Mouse (Mus musculus) regulatory T cell (primary cell): ENCODE data around the gene Zfp473.
"Not testable (repeated sequence)": the region's sequence is repeated elsewhere in the genome, so short reads cannot be mapped to it uniquely, and the experiment has no call there.

Experiments
- in situ Hi-C: fragments of 300-600 bp; cut with MboI, MseI; formaldehyde crosslinking; loops from one replicate; pipeline ENCODE4 v1.15.1; 2025; ENCODE audit warnings: high pct_unique_total_duplicates

Zfp473 gene

DNA sequence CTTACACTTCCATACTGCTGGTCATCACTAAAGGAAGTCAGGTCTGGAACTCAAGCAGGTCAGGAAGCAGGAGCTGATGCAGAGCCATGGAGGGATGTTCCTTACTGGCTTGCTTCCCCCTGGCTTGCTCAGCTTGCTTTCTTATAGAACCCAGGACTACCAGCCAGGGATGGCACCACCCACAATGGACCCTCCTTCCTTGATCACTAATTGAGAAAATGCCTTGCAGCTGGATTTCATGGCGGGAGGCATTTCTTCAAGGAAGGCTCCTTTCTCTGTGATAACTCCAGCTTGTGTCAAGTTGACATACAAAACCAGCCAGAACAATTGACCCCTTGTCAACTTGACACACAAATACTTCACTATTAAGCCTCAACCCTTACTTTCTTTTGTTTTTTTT is at the start of gene Zfp473:
Gene Zfp473, minus strand, starts transcription at position 101 of the 400 bp plus-strand sequence.
- in situ Hi-C loops, result not testable (repeated sequence)

DNA sequence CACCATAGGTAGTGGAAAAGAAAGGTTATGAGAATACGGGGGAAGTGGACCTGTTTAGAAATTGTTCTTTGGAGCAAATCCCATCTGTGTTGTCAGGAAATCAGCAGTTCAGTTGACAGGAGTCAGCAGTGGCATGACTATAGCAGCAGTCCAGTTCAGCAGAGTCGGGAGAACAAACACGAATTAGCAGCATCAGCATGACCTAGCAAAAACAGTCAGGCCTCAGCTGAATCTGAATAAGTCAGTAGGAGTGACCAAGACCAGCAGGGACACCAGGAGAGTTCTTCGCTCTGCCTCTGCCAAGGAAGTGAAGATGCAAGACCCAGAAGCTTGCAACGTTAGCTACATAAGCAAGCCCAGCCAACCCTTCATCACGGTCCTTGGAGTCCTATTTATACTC is 41.9 kb upstream of the Zfp473 start:
- in situ Hi-C loops, result loop anchor here (5.0 kb wide), 1 partner anchor 1380 kb away; no protein-coding TSS in a partner anchor

DNA sequence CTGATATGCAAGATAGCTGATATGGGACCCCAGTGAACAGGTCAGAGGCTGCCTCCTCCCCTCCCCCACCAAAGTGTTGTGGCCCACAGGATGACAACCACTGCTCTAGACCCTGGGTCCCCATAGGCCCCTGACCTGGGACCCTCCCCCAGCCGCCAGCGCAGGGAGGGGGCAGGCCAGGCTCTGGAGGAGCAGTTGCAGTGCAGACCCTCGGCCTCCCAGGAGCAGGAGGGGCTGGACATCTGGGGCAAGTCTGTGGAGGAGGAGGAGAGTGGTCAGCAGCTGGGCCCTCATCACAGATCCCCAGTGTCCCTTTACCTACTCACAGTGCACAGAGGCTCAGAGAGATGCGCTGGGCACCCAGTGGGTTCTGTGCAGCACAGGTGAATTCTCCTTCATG is 39.2 kb upstream of the Zfp473 start:
- in situ Hi-C loops, result loop anchor here (5.0 kb wide), 1 partner anchor 1378 kb away; no protein-coding TSS in a partner anchor

DNA sequence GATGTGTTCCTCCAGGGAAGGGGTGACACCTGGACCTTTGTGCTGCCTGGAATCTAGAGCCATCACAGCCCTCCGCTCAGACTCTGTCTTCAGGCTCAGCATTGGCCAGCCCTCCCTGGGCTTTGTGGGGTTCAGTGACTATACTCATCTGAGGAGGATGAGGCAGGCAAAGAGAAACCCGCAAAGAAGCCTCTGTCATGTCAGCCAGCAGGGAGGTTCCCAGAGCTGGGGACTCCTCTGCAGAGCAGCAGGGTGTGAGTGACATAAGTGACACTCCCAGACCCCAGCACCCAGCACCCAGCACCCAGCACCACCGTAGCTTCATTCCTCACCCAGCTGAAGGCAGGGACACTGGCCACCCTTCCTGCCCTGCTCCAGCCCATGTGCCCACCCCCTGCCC is 38.7 kb upstream of the Zfp473 start:
- in situ Hi-C loops, result loop anchor here (5.0 kb wide), 1 partner anchor 77 kb away; no protein-coding TSS in a partner anchor

DNA sequence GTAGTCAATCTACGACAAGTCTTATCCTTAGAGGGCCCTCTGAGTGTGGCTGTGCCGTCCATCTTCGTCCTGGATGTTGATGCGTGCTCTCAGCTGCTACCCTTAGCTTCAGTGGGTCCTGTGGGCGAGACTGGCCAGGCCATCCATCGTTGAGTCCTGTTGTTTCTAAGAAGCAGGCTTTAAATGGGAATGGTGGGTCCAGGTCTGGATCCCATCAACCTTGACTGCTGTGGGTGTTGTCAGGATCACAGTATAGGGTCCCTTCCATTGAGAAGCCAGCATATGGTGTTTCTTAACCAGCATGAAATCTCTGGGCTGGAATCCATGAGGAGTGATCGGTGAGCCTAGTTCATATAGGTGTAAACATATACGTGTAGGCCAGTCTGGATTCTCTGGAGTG is 29.3 kb upstream of the Zfp473 start:
- in situ Hi-C loops, result no loop called here

DNA sequence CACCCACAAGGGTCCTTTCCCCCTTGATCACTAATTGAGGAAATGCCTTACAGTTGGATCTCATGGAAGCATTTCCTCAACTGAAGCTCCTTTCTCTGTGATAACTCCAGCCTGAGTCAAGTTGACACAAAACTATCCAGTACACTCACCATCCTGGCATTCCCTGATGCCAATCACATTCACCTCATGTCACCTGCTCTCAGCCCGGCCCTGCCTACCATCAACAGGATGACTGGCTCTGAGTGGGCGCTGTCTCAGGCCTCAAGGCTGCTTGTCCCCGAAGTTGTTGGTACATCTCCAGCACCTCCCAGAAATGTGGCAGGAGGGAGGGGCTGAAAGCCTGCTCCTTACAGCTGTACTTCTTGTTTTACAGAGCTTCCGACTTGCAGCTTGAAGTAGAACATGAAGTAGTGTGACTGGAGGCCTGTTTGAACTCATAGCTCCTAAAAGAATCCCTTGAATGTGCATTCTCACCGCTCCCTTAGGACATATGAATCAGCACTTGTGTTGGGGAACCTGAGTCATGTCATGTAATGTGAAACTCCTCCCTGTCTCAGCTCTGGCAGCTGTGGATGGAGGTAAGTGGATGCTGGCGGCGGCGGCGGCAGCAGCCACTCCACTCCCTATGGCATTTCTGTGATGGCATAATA is 26.1 kb upstream of the Zfp473 start:
- in situ Hi-C loops, result no loop called here

DNA sequence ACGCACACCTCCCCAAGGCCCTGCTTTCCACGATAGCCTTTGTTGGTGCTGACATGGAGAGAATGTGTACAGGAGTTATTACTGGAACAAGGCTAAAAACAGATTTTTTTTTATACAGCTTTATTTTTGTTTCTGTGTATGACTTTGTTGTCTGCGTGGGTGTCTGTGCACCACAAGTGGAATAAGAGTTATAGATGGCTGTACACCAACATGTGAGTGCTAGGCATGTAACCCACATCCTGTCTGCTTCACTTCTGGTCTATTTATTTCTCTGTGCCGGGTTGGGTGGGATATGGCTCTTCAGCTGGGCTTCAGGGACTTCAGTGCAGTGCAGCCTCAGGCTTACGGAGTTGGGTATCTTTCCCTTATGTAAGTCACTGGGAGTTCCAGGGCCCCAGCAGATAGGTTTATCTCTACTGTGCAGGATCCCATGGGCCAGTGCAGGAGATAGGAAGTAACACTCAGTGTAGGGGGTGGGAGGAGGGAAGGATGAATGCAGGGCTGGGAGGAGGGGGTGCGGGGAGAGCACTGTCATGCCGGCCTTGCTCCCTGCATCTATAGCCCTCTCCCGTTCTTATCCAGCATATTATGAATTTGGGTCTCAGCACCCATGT is 21.8 kb upstream of the Zfp473 start:
- in situ Hi-C loops, result no loop called here

DNA sequence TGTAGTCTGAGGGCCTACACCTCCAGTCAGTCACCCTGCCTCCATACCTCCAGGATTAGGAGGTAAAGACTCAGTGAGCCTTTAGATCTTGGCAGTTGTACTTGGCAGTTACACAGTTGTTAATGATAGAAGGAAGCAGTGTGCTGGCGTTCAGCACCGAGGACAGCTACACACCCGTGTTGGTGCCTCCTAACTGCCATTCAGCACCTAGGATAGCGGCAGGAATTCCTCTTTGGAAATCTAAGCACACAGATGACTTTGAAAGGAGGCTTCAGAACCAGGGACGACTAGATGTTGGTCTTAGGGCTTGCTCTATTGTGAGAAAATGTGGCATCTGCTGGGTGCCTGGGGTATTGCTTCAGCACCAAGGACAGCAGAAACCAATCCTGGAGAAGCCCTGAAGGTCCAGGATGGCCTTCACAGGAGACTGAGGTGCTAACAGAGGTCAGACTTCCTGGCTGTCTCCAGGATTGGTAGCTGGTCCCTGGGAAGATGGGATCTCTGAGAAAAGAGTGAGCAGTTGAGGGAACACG is 19.3 kb upstream of the Zfp473 start:
- in situ Hi-C loops, result no loop called here

DNA sequence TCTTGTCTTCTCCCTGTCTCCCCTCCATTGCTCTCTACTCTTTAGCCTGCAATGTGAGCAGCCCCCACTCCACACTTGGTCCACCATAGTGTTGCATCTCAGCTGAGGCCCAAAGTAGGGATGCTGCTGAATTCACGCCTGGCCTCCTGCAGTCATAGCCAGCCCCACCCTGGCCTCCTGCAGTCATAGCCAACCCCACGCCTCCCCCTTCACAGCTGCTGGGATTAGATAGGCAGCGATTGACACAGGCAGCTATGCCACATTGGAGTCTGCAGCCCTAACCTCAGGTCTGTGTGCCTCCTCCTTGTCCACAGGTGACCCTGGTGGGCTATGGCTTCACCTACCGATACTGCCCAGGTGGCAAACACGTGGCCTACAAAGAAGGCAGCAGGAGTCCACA is 17.3 kb upstream of the Zfp473 start:
- in situ Hi-C loops, result loop anchor here (5.0 kb wide), 1 partner anchor 39 kb away; no protein-coding TSS in a partner anchor

DNA sequence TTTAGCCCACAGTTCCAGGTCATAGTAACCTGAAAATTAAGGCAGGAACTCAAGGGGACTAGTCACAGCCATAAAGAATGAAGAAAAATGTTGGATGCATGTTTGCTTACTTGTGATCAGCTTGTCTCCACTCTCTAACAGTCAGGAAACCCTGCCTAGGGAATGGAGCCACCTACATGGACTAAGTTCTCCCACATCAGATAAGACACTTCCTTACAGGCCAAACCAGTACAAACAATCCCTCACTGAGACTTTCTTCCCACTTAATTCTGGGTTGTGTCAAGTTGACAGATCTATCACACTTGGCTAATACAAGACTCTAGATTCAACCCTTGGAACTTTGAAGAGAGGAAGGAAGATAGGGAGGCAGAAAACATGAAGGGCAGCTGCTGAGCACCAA is 9.5 kb upstream of the Zfp473 start:
- in situ Hi-C loops, result no loop called here

DNA sequence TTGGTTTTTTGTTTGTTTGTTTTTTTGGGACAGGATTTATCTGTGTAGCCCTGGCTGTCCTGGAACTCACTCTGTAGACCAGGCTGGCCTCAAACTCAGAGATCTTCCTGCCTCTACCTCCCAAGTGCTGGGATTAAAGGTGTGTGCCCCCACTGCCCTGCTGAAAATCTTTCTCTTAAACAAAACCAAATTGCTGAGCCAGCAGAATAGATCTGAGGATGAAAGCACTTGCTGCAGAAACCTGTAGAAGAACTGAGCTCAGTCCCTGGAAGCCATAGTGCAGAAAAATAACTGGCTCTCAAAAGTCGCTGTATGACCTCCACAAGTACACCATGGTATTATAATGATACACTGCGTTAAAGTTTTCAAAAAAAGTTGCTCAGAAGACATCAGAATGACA is 6.3 kb upstream of the Zfp473 start:
- in situ Hi-C loops, result no loop called here

DNA sequence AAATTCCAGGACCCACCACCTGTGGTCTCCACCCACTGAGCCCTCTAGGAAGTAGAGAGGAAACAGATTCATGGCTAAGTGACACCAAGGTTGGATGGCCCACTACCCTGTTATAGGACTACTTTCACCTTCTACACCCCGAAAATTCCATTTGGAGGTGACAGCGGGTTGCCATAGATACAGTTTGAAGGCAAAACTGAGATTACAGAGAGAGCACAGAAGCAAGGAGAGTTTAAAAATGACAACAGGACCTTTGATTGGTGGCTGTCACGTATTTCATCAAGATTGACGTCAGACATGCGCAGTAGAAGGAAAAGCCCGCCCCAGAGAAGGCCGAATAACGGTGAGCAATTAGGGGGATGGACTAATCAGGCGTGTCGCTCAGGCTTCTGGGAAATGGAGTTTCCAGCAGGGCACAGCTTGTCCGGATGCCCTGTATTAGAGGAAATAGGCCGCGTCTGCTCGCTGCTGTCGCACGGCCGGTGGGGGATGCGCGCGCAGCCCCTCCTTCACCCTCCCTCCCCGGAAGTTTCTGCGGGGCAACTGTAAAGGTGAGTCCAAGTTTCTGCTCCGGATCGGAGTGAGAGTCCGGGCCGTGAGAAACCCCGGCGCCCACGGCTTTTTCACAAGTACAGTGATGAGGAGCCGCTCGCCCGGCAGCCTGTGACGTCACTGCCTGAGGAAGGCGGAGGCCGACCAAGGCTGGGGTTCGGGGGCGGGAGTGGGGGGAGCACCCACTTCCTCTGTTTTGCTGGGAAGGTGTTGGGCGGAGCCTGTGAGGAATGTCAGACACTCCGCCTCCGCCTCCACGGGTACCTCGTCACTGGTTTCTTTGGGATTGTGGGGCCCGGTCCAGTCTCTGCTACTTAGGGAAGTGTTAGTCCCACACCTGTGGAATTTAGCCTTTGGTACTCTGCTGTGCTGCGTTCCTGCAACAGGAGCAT is 2.5 kb downstream of the Zfp473 start, which contains the start of gene Vrk3:
Gene Vrk3, plus strand, starts transcription at position 313 of the 944 bp plus-strand sequence.
- in situ Hi-C loops, result loop anchor here (10.0 kb wide), 1 partner anchor 66 kb away; the partner anchor contains the start of genes Atf5, Il4i1 and Nup62

DNA sequence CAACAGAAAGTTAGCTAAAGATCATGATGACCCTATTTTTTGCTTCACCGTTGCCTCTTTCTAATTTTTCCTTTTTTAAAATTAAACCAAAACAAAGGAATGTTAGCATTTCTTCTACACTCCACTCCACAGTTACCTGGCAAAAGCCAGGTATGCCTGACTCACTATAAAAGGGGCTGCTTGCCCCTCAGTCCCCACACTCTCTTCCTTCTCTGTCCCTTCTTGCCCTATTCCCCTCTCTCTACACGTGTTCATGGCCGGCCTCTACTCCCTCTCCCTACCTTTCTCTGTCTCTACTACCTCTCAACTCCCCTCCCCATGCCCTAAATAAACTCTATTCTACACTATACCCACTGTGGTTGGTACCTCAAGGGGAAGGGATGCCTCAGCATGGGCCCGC is 3.7 kb downstream of the Zfp473 start:
- in situ Hi-C loops, result loop anchor here (10.0 kb wide), 1 partner anchor 68 kb away; the partner anchor contains the start of genes Atf5, Il4i1 and Nup62

DNA sequence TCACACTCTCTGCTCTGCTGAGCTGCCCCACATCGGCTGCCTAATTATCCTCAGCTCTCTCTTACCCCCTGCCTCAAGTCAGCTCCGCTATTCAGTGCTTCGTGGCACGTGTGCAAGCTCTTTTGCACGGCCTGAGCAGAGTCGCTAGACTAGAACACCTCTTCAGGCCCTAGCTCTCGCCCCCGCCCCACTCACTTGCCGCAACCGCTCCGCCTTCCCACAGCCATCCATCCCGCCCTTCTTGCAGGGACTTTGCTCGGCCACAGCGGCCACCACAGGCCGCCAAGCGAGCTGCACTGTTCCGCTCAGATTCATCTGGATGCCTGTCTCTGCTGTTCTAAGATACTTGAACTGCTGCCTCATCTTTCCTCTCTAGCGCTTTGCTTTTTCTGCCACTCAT is 5.8 kb downstream of the Zfp473 start:
- in situ Hi-C loops, result loop anchor here (10.0 kb wide), 1 partner anchor 70 kb away; the partner anchor contains the start of genes Atf5, Il4i1 and Nup62

DNA sequence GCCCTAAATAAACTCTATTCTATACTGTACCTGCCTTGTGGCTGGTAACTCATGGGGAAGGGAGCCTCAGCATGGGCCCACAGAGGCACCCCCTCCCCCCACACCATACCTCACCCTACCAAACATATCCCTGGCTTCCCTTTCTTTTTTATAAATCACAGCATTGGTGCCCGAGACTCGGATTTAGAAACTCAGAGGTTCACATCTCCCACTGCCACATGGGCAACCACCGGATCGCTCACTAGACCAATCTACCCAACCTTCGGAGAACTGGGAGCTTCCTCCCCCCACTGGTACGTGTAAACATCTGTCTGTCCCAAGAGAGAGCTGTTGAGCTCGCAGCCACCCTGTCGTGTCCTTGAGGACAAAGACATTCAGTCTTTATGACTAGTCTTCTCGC is 6.6 kb downstream of the Zfp473 start:
- in situ Hi-C loops, result loop anchor here (10.0 kb wide), 1 partner anchor 71 kb away; the partner anchor contains the start of genes Atf5, Il4i1 and Nup62

DNA sequence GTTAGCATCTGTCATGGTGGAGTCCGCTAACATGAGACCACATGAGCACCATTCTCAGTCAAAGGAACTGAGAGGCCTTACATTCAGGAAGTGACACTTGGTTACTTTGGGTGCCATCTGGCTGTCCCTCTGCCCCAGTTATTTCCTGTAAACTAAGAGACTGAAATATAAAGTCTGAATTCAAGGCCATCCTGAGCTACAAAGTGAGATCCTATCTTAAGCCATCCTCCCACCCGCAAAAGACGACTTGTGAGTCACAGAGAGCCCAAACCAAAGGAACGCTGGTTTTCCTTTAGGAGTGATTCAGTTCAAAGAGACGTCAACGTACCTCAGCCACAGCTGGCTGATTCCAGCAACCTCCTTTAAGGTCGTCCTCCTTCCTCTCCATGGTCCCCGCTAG is 9.5 kb downstream of the Zfp473 start:
- in situ Hi-C loops, result loop anchor here (10.0 kb wide), 1 partner anchor 73 kb away; the partner anchor contains the start of genes Atf5, Il4i1 and Nup62

DNA sequence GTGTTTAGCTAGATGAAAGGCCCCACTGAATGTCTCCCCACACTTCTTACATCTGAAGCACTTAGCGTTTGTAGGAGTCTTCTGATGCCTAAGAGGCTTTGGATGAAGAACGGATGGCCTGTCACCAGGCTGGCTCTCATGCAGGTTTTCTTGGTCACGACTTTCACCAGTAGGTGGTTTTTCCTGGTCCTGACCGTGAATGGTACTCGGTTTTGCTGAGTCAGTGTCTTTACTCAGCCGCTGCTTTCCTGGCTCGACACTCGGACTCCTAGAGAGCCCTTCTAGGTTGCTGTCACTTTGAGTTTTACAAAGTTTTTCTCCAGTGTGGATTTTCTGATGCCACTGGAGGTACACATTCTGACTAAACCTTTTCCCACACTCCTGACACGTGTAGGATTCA is 17.1 kb downstream of the Zfp473 start:
- in situ Hi-C loops, result no loop called here

DNA sequence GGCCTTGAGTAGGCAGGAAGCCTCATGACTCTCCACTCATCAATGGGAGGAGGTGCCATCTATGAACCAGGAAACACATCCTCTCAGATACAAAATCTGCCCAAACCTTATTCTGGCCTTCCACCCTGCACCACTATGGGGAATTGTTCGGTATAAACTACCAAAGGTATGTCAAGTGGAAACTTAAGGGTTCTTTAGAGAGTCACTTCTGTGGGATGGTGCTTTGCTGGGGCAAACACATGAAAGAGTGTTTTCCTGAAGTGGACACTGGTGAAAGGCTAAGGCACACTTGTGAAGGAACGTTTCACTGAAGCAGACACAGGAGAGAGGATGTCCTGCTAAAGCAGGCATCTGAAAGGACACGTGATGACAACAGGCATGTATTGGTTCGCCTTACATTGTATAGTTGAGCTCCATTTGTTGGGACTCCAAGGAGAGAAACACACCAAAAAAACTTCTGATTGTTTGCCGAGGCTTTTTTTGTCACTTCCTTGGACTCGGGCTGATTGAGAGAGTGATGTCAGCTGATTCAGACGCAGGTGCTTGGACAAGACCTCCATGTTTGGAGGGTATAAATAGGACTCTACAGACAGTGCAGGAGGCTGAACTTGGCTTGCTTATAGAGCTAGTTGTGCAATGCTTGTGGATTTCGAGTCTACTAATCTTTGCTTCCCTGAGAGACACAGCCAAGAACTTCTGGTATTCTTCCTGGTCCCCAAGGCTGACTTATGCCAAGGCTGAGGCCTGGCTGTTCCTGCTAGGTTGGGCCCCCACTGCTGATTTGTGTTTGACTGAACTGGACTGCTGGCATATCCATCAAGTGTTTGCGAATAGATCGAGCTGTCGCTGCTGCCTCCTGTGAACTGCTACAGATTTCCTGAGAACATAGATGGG is 22.5 kb downstream of the Zfp473 start:
- in situ Hi-C loops, result no loop called here

DNA sequence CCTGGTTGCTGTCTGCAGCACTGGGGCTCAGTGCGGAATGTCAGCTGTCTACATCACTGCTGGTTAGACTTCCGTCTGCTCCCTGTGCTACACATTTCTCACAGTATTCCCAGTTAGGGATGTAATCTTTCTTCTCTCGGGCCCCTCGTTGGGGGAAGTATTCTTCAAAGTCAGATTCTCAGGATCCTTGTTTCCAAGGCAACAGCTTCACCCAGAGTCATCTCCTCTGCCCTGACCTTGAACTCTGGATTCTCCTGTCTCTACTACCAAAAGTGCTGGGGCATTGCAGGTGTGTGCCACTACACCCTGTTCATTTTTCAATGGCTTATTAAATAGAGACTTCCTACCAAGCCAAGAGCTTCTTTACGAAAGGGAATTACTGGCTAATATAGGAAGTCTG is 23.7 kb downstream of the Zfp473 start:
- in situ Hi-C loops, result no loop called here

DNA sequence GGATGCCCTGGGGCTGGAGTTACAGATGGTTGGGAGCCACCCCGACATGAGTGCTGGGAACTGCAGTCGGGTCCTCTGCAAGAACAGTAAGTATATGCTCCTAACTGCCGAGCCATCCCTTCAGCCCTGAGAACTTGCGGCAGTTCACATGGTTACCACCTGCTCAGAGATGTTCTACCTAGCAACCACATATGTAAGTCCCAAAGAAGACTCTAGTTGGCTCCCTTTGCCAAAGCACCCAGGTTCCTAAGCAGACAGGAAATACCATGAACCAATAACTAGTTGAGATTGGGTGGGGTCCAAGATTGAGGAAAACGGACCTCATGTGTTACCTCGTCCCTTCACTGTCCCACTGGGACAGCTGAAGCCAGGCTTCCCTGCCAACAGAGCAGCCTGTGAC is 24.5 kb downstream of the Zfp473 start:
- in situ Hi-C loops, result no loop called here
